Mouse (Mus musculus) ES-Bruce4 (cell line): Measurements from ENCODE around the gene Exosc8. TPM values are rescaled to one million over a fixed set of nuclear protein-coding genes. Genes with fewer than 3 reads are reported as not detected.

ENCODE experiments used
- H3K27ac ChIP-seq: 2 replicates; pipeline ENCODE4 v1.5.1; 2012; ENCODE audit warnings: low read length, inconsistent platforms; ENCODE audit not compliant: insufficient read depth
- H3K27me3 ChIP-seq: 2 replicates; pipeline ENCODE4 v1.6.1; 2012; ENCODE audit warnings: mild to moderate bottlenecking, low read length, inconsistent platforms; ENCODE audit not compliant: control insufficient read depth, poor library complexity, insufficient read depth, severe bottlenecking
- H3K36me3 ChIP-seq: 2 replicates; pipeline ENCODE4 v1.6.1; 2012; ENCODE audit warnings: inconsistent platforms, mild to moderate bottlenecking, low read length, moderate library complexity; ENCODE audit not compliant: control insufficient read depth, poor library complexity, insufficient read depth, severe bottlenecking
- H3K4me1 ChIP-seq: one replicate; pipeline ENCODE4 v1.8.1; 2011; ENCODE audit warnings: low read length; ENCODE audit not compliant: control insufficient read depth, insufficient read depth
- H3K4me3 ChIP-seq: 2 replicates; pipeline ENCODE4 v1.5.1; 2011; ENCODE audit warnings: low read depth, mild to moderate bottlenecking, low read length
- H3K9ac ChIP-seq: 2 replicates; pipeline ENCODE4 v1.6.1; 2012; ENCODE audit warnings: low read depth, mild to moderate bottlenecking, inconsistent platforms; ENCODE audit not compliant: poor library complexity, severe bottlenecking
- H3K9me3 ChIP-seq: replicated peaks from 2 replicates; pipeline ENCODE4 v1.6.1; 2012; ENCODE audit warnings: mild to moderate bottlenecking, low read length, inconsistent platforms; ENCODE audit not compliant: control insufficient read depth, poor library complexity, insufficient read depth, severe bottlenecking
- CTCF ChIP-seq: IDR thresholded peaks from one replicate; pipeline ENCODE4 v1.8.1; 2011; ENCODE audit warnings: low read depth, low read length
- EP300 ChIP-seq: IDR thresholded peaks from 2 replicates; pipeline ENCODE4 v1.6.1; 2011; ENCODE audit warnings: low read depth, low read length; ENCODE audit not compliant: insufficient read depth
- POLR2A ChIP-seq: IDR thresholded peaks from one replicate; pipeline ENCODE4 v1.8.1; 2011; ENCODE audit warnings: low read length; ENCODE audit not compliant: insufficient read depth
- polyA plus RNA-seq: library from polyadenylated mRNA; stranded (reverse); fragments of >200 nt; gene quantifications from 2 replicates; pipeline ENCODE4 v1.2.4, GENCODE M21; 2011; ENCODE audit warnings: low read depth; ENCODE audit not compliant: missing spikeins, insufficient read depth, insufficient read length

The Exosc8 gene
- polyA plus RNA-seq = 200 and 214 TPM in 2 replicates

- Histone ChIP-seq H3K9ac (peak within 1 kb of the TSS; percentile 82), H3K9me3 (no peaks in the 10 kb centered on the region), H3K27me3 (no peaks in the 10 kb centered on the region), H3K27ac (peak within 1 kb of the TSS; percentile 75), H3K36me3 (peaks cover 24% of the 10 kb centered on the region), H3K4me3 (peak within 1 kb of the TSS; percentile 99), H3K4me1 (no peaks in the 10 kb centered on the region)
- TF ChIP-seq CTCF = peak; percentile 88
- TF ChIP-seq EP300 = no peak
- peak; percentile 61 for TF ChIP-seq POLR2A
These were observed at the start of gene Exosc8, which contains the start of gene Alg5 for GRCm38 (mm10) chr3:54735247-54736046. Gene Exosc8 (minus strand): TSS chr3:54735393. Gene Alg5 (plus strand): TSS chr3:54735539.

DNA sequence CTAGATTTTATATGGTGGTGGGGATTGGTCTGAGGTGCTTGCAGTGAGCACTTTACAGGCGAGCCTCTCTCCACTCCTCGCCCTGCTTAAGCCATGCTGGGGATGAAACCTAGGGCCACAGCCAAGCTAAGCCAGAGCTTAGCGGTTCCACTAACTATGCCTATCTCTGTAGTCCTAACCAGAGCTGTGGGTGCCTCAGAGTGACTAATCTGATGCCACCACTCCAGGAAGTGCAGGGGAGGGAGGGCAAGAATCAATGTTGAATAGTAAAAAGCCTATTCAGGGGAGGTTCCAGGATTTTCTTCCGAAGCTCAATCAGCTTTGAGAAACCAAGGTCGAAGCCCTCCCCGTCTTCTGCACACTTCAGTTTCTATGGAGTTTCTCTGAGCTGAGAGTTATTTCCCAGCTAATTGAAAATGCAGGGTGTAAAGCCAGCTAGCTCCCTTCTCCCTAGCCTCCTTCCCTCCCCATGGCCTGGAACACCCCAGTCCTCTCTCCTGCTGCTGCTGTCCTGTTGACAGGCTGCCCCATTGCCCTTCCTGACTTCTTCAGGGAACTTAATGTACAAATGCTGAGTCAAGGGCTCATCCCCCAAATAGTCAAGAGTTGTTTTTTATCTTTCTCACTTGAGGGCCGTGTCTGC is 40.9 kb upstream of the Exosc8 start:
- H3K4me3 ChIP-seq = no peak overlapping the region
- no peaks in the 10 kb centered on the region for H3K36me3 ChIP-seq
- H3K4me1 ChIP-seq = no peaks in the 10 kb centered on the region
- TF ChIP-seq POLR2A = no peak
- no peak for TF ChIP-seq EP300
- no peak for TF ChIP-seq CTCF
- H3K27ac ChIP-seq = no peak overlapping the region
- H3K27me3 ChIP-seq = no peaks in the 10 kb centered on the region
- H3K9me3 ChIP-seq = 0 out of 2 replicates have a peak, but pooled peaks cover 6% of the 10 kb centered on the region
- no peak overlapping the region for H3K9ac ChIP-seq

- Histone ChIP-seq H3K27me3 (no peaks in the 10 kb centered on the region), H3K4me1 (no peaks in the 10 kb centered on the region), H3K27ac (no peak overlapping the region), H3K9ac (no peak overlapping the region), H3K36me3 (no peaks in the 10 kb centered on the region), H3K9me3 (0 out of 2 replicates have a peak, but pooled peaks cover 4% of the 10 kb centered on the region), H3K4me3 (no peak overlapping the region)
- no peak for TF ChIP-seq POLR2A
- peak; percentile 47 for TF ChIP-seq CTCF
These were observed 38.4 kb upstream of the Exosc8 start for GRCm38 (mm10) chr3:54773613-54774012.

GRCm38 (mm10) chr3:54769349-54770275 is 34.4 kb upstream of the Exosc8 start:
- H3K4me3 ChIP-seq = no peak overlapping the region
- H3K27ac ChIP-seq = no peak overlapping the region
- no peaks in the 10 kb centered on the region for H3K4me1 ChIP-seq
- no peak overlapping the region for H3K9ac ChIP-seq
- TF ChIP-seq POLR2A (no peak), EP300 (no peak), CTCF (no peak)
- H3K36me3 ChIP-seq = no peaks in the 10 kb centered on the region
- no peaks in the 10 kb centered on the region for H3K27me3 ChIP-seq
- 0 out of 2 replicates have a peak, but pooled peaks cover 4% of the 10 kb centered on the region for H3K9me3 ChIP-seq

DNA sequence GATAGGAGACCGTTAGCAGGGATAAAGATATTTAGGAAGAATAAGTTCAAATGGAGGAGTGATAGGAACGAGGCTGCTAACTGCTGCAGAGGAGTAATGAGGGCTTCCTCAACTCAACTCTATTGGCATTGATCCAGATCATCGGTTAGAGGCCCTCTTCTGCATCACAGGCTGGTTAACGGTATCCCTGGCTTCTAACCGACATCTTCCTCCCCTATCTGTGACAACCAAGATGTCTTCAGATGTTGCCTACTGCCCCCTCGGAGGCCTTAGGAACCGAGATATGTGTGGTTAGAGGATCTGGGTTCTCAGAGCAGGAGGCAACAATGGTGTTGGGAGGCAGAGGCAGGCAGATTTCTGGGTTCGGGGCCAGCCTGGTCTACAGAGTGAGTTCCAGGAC is 33.4 kb upstream of the Exosc8 start:
- no peak overlapping the region for H3K4me3 ChIP-seq
- H3K27me3 ChIP-seq = no peaks in the 10 kb centered on the region
- TF ChIP-seq CTCF (no peak), POLR2A (no peak), EP300 (no peak)
- no peak overlapping the region for H3K27ac ChIP-seq
- H3K9me3 ChIP-seq = no peaks in the 10 kb centered on the region
- no peak overlapping the region for H3K9ac ChIP-seq
- H3K4me1 ChIP-seq = no peaks in the 10 kb centered on the region
- H3K36me3 ChIP-seq = no peaks in the 10 kb centered on the region
